Mouse (Mus musculus) CH12.LX (cell line): ENCODE measurements at regions not wholly inside any gene's neighbourhood (a gene's known extent, or its start where the extent isn't known, plus 50 kb on each side); places are given as distances from the start of the nearest gene placed in this dataset.

Experiments
- CHD2 ChIP-seq: IDR thresholded peaks from 2 replicates; pipeline ENCODE4 v1.6.1; 2011; ENCODE audit warnings: low read length, improper control_type of control experiment
- CTCF ChIP-seq, 2 experiments: IDR thresholded peaks in 1 of 2; conservative IDR thresholded peaks in 1 of 2; 2 replicates each; pipeline ENCODE4 v1.5.1; 2011 to 2012; ENCODE audit warnings: low read depth in 2 of 2, low read length in 2 of 2, improper control_type of control experiment in 1 of 2, inconsistent platforms in 1 of 2, mild to moderate bottlenecking in 1 of 2, moderate library complexity in 1 of 2
- GABPA ChIP-seq: IDR thresholded peaks from 2 replicates; pipeline ENCODE4 v1.6.1; 2012; ENCODE audit warnings: low read depth, low read length, improper control_type of control experiment, inconsistent platforms; ENCODE audit not compliant: insufficient replicate concordance
- POLR2A ChIP-seq: IDR thresholded peaks from 2 replicates; pipeline ENCODE4 v1.6.1; 2011; ENCODE audit warnings: low read depth, mild to moderate bottlenecking, improper control_type of control experiment, low read length
- ZNF384 ChIP-seq: IDR thresholded peaks from 2 replicates; pipeline ENCODE4 v1.6.1; 2012; ENCODE audit warnings: low read depth, low read length, improper control_type of control experiment, inconsistent platforms

DNA sequence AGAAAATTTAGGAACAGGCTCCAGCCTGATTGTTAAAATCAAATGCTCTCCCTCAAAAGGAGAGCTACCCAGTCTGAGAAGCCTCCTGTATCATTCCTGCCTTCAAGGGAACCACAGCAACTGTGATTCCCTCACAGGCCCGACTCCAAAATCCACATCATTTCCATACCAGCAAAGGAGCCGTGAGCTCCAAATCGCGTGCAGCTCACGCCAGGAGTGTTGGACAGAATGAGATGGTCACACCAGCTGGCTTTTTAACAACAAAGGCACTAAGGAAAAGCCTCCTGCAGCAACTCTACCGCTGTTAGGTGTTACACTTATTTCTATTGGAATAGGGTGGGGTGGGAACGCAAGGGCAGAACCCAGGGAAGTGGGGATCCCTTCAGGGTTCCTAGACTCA lies 277.6 kb downstream of the Psat1 start:
- TF ChIP-seq CTCF (conservative IDR thresholded peaks at IDR 0.05 in 1 of 2, IDR thresholded peaks at IDR 0.05 in 1 of 2; ENCODE audit: low read depth in 2 of 2, low read length in 2 of 2) (no peak), ZNF384 (no peak), GABPA (no peak), CHD2 (no peak), POLR2A (no peak)
